Mouse (Mus musculus): ENCODE data around the gene Agpat2. TPM values are rescaled to one million over a fixed set of nuclear protein-coding genes. Genes with fewer than 3 reads are reported as not detected.

The Agpat2 gene
- polyA plus RNA-seq, 1 experiment from 2014 or later = 40.1 TPM

DNA sequence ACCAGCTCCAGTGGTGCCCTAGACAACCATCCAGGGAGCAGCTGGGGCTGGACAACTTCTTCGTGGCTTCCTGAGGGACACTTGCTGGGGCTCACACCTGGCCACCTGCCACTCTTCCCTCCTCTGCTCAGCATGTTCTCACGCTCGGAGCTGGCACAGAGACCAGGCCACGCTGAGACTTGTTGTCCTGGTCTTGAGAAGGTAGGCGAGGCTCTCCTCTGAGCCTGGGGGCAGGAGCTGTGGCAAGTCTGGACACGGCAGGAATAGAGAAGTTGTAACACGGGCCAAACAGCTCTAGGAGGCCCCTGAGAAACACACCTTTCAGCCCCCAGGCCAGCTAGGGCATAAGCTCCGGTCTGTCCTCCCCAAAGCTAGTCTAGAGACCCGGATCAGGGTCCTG lies 50.3 kb downstream of the Agpat2 start:
- WGBS = 73% methylated on average over 9 of the region's 9 CpGs
- Histone ChIP-seq H3K27ac (ENCODE audit: low read depth, low read length) (no peak overlapping the region), H3K9me3 (ENCODE audit: control insufficient read depth, low read length) (no peaks in the 10 kb centered on the region), H3K4me2 (no peak overlapping the region), H3K9ac (ENCODE audit: low read depth, low read length) (no peak overlapping the region), H3K36me3 (ENCODE audit: control insufficient read depth, insufficient read depth, low read length) (no peaks in the 10 kb centered on the region), H3K27me3 (replicated peaks; ENCODE audit: control insufficient read depth, insufficient read depth, low read length) (no peaks in the 10 kb centered on the region), H3K4me3 (ENCODE audit: low read depth, low read length) (no peak overlapping the region), H3K4me1 (replicated peaks; ENCODE audit: control insufficient read depth, insufficient read depth, low read length) (peaks cover 20% of the 10 kb centered on the region)
- DNase-seq (ENCODE audit: low spot score) (no peak), ATAC-seq (replicated peaks; ENCODE audit: low FRiP score) (no peak)

DNA sequence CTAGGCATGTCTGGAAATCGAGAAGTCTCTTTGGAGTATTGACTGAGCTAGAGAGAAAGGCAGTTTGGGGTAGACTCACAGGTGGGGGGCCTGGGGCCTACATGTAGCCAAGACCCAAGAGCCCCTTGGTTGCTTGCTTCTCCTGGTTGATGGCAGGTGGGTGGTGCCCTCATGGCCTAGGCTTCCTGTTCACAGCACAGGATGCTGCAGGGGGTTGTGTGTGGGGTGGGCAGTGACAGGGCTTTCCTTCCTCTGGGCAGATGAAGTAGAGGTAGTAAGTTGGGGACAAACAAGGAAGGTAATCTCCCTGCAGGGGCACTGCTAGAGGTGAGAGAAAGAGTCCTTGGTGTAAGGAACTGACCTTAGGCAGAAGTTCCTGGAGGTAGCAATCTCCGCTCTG lies 52.2 kb downstream of the Agpat2 start:
- Histone ChIP-seq H3K4me1 (replicated peaks; ENCODE audit: control insufficient read depth, insufficient read depth, low read length) (peaks cover 20% of the 10 kb centered on the region), H3K4me3 (ENCODE audit: low read depth, low read length) (no peak overlapping the region), H3K36me3 (ENCODE audit: control insufficient read depth, insufficient read depth, low read length) (no peaks in the 10 kb centered on the region), H3K27me3 (replicated peaks; ENCODE audit: control insufficient read depth, insufficient read depth, low read length) (no peaks in the 10 kb centered on the region), H3K27ac (ENCODE audit: low read depth, low read length) (no peak overlapping the region), H3K9me3 (ENCODE audit: control insufficient read depth, low read length) (no peaks in the 10 kb centered on the region), H3K4me2 (no peak overlapping the region), H3K9ac (ENCODE audit: low read depth, low read length) (no peak overlapping the region)
- ATAC-seq (replicated peaks; ENCODE audit: low FRiP score) (no peak), DNase-seq (ENCODE audit: low spot score) (no peak)
- WGBS = 81% methylated on average over 2 of the region's 2 CpGs

DNA sequence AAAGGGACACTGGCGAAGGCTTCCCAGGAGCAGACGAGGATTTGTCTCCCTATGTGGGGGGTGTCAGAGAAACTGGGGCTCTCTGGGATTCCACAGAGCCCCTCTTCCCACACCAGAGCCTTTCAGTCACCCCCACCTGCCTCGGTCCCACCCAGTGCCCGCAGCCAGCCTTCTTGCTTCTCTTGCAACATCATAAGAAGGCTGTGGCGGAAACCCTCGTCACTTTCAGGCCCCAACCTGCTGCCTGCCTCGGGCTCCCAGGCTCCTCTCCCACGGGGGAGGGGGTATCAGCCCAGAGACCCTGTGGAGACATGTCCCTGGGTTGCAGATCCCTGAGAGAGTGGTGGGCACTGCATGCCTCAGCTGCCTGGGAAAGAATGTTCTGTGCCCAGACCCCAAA lies 52.8 kb downstream of the Agpat2 start:
- H3K9me3 ChIP-seq (ENCODE audit: control insufficient read depth, low read length) = no peaks in the 10 kb centered on the region
- WGBS = 60% methylated on average over 8 of the region's 8 CpGs
- peaks cover 16% of the 10 kb centered on the region for H3K4me1 ChIP-seq (replicated peaks; ENCODE audit: control insufficient read depth, insufficient read depth, low read length)
- no peaks in the 10 kb centered on the region for H3K27me3 ChIP-seq (replicated peaks; ENCODE audit: control insufficient read depth, insufficient read depth, low read length)
- H3K36me3 ChIP-seq (ENCODE audit: control insufficient read depth, insufficient read depth, low read length) = no peaks in the 10 kb centered on the region
- ATAC-seq (replicated peaks; ENCODE audit: low FRiP score) = no peak
- no peak overlapping the region for H3K9ac ChIP-seq (ENCODE audit: low read depth, low read length)
- no peak overlapping the region for H3K4me3 ChIP-seq (ENCODE audit: low read depth, low read length)
- no peak overlapping the region for H3K4me2 ChIP-seq
- DNase-seq (ENCODE audit: low spot score) = no peak
- H3K27ac ChIP-seq (ENCODE audit: low read depth, low read length) = no peak overlapping the region

DNA sequence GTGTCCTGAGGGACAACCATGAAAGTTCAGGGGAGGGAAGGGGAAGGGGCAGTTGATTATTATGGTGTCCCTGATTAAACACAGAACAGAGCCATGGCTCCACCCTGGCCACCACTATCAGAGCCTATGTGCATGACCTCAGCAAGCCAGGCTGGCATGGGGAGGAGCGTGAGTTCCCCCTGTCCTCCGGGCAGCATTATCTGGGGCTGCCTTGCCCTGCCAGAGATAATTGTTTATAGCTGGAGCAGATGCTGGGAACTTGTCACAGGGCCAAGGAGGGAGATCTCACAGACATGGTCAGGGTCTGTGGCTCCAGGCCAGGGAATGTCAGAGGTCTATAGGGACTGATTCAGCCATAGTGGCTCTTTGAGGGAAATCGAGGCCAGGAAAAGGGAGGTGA lies 53.4 kb downstream of the Agpat2 start:
- Histone ChIP-seq H3K4me3 (ENCODE audit: low read depth, low read length) (no peak overlapping the region), H3K4me2 (no peak overlapping the region), H3K4me1 (replicated peaks; ENCODE audit: control insufficient read depth, insufficient read depth, low read length) (peaks cover 12% of the 10 kb centered on the region), H3K27ac (ENCODE audit: low read depth, low read length) (no peak overlapping the region), H3K9me3 (ENCODE audit: control insufficient read depth, low read length) (no peaks in the 10 kb centered on the region), H3K36me3 (ENCODE audit: control insufficient read depth, insufficient read depth, low read length) (no peaks in the 10 kb centered on the region), H3K27me3 (replicated peaks; ENCODE audit: control insufficient read depth, insufficient read depth, low read length) (no peaks in the 10 kb centered on the region), H3K9ac (ENCODE audit: low read depth, low read length) (no peak overlapping the region)
- no peak for DNase-seq (ENCODE audit: low spot score)
- ATAC-seq (replicated peaks; ENCODE audit: low FRiP score) = no peak
- WGBS = 56% methylated on average over 3 of the region's 3 CpGs

DNA sequence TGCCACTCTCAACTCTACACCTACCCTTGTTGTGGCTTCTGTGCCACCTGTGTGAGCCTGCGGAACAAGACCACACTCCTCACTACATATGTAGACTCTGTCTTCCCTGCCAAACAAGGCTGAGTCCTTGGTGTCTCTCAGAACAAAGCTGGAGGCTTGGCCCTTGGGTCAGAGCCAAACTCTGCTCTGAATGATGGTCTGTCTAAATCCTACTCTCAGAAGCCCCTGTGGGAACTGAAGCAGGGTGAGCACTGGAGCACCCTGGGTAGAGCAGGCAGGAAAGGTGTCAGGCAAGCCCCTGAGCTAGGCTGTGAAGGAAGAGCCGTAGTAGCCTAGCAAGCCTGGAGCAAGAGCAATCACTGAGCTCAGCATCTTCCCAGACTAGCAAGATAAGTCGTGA lies 54.0 kb downstream of the Agpat2 start:
- H3K36me3 ChIP-seq (ENCODE audit: control insufficient read depth, insufficient read depth, low read length) = no peaks in the 10 kb centered on the region
- peaks cover 12% of the 10 kb centered on the region for H3K4me1 ChIP-seq (replicated peaks; ENCODE audit: control insufficient read depth, insufficient read depth, low read length)
- H3K27ac ChIP-seq (ENCODE audit: low read depth, low read length) = no peak overlapping the region
- no peak for ATAC-seq (replicated peaks; ENCODE audit: low FRiP score)
- H3K4me3 ChIP-seq (ENCODE audit: low read depth, low read length) = no peak overlapping the region
- H3K27me3 ChIP-seq (replicated peaks; ENCODE audit: control insufficient read depth, insufficient read depth, low read length) = no peaks in the 10 kb centered on the region
- no peaks in the 10 kb centered on the region for H3K9me3 ChIP-seq (ENCODE audit: control insufficient read depth, low read length)
- no peak for DNase-seq (ENCODE audit: low spot score)
- WGBS = 53% methylated on average over 3 of the region's 3 CpGs
- H3K9ac ChIP-seq (ENCODE audit: low read depth, low read length) = no peak overlapping the region
- no peak overlapping the region for H3K4me2 ChIP-seq

DNA sequence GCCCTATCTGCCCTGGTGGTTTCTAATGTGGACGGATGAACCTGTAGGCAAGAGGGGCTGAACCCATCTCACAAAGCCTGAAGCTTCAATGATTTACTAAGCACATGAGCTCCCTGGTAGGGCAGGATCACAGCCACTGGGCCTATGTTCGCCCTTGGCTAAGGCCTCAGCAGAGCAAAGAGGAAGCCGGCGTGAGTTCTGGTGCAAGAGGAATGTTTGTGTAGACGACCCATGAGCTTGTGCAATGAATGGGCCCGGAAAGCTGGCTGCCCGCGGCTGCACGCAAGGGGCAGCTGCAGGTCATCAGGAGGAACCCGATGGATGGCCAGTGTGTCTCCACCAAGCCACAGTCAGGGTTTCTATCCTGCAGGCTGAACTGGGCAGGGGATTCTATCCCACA lies 54.4 kb downstream of the Agpat2 start:
- no peaks in the 10 kb centered on the region for H3K27me3 ChIP-seq (replicated peaks; ENCODE audit: control insufficient read depth, insufficient read depth, low read length)
- no peak for DNase-seq (ENCODE audit: low spot score)
- H3K4me1 ChIP-seq (replicated peaks; ENCODE audit: control insufficient read depth, insufficient read depth, low read length) = peaks cover 12% of the 10 kb centered on the region
- H3K9me3 ChIP-seq (ENCODE audit: control insufficient read depth, low read length) = no peaks in the 10 kb centered on the region
- H3K4me2 ChIP-seq = no peak overlapping the region
- 54% methylated on average over 10 of the region's 10 CpGs for WGBS
- no peaks in the 10 kb centered on the region for H3K36me3 ChIP-seq (ENCODE audit: control insufficient read depth, insufficient read depth, low read length)
- H3K27ac ChIP-seq (ENCODE audit: low read depth, low read length) = no peak overlapping the region
- H3K9ac ChIP-seq (ENCODE audit: low read depth, low read length) = no peak overlapping the region
- no peak overlapping the region for H3K4me3 ChIP-seq (ENCODE audit: low read depth, low read length)
- no peak for ATAC-seq (replicated peaks; ENCODE audit: low FRiP score)

DNA sequence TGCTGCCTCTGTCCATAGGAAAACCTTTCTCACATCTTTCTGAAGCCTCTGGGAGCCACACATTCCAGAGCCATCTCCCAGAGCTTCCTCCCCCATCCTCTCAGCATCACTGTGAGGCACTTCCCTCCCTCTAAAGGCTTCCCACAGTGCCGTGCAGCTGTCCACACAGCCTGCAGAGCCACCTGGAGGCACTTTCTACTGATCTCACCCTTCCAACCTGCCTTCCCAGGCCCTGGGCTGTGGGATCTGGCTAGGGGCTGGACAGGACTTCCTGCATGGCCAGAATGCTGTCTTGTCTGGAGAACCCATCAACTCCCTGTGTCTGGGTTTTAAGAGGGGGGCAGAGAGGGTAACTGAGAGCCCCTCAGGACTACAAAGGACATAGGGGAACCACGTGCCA lies 56.7 kb downstream of the Agpat2 start:
- Histone ChIP-seq H3K4me2 (no peak overlapping the region), H3K9ac (ENCODE audit: low read depth, low read length) (no peak overlapping the region), H3K36me3 (ENCODE audit: control insufficient read depth, insufficient read depth, low read length) (no peaks in the 10 kb centered on the region), H3K27me3 (replicated peaks; ENCODE audit: control insufficient read depth, insufficient read depth, low read length) (no peaks in the 10 kb centered on the region), H3K4me3 (ENCODE audit: low read depth, low read length) (no peak overlapping the region), H3K27ac (ENCODE audit: low read depth, low read length) (no peak overlapping the region), H3K9me3 (ENCODE audit: control insufficient read depth, low read length) (no peaks in the 10 kb centered on the region), H3K4me1 (replicated peaks; ENCODE audit: control insufficient read depth, insufficient read depth, low read length) (peaks cover 12% of the 10 kb centered on the region)
- 40% methylated on average over 2 of the region's 2 CpGs for WGBS
- no peak for DNase-seq (ENCODE audit: low spot score)
- no peak for ATAC-seq (replicated peaks; ENCODE audit: low FRiP score)

DNA sequence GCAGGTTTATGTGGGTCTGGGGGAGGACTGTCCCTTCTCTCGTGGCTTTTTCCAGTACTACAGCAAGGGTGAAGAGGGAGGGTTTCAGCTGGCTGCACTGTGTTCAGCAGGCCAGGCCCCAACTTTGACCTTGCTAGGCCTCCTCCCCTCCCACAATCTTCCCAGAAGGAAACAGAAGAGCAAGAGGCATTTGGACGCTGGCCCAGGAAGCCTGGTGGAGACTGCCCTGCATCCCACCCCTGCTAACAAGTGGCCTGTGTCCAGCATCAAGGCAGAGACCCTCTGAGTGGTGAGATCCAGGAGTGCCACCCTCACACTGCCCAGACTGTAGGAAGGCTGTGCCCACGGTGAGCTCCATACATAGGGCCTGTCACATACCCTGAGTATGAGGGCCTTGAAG lies 60.0 kb downstream of the Agpat2 start:
- Histone ChIP-seq H3K4me3 (ENCODE audit: low read depth, low read length) (no peak overlapping the region), H3K4me1 (replicated peaks; ENCODE audit: control insufficient read depth, insufficient read depth, low read length) (no peaks in the 10 kb centered on the region)

DNA sequence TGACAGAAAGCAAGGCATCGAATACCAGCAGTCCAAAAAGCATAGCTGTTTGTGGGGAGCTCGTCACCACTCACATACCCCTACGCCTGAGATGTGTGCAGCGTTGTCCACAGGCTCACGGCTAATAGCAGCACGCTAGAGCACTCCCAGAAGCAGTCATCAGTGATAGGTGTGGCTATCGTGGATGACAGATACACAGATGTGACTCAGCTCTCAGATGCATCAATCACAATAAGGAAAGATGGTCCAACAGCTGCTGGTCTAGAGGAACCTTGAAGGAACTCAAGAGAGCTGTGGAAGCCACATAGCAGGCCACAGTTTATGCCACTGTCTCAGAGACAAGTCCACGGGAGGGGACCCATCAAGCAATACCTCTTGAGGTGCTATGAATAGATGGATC lies 60.4 kb downstream of the Agpat2 start:
- Histone ChIP-seq H3K27ac (ENCODE audit: low read depth, low read length) (no peak overlapping the region), H3K4me2 (no peak overlapping the region), H3K9me3 (ENCODE audit: control insufficient read depth, low read length) (no peaks in the 10 kb centered on the region), H3K36me3 (ENCODE audit: control insufficient read depth, insufficient read depth, low read length) (no peaks in the 10 kb centered on the region), H3K9ac (ENCODE audit: low read depth, low read length) (no peak overlapping the region), H3K4me1 (replicated peaks; ENCODE audit: control insufficient read depth, insufficient read depth, low read length) (no peaks in the 10 kb centered on the region), H3K4me3 (ENCODE audit: low read depth, low read length) (no peak overlapping the region), H3K27me3 (replicated peaks; ENCODE audit: control insufficient read depth, insufficient read depth, low read length) (no peaks in the 10 kb centered on the region)
- 75% methylated on average over 8 of the region's 8 CpGs for WGBS
- no peak for DNase-seq (ENCODE audit: low spot score)
- no peak for ATAC-seq (replicated peaks; ENCODE audit: low FRiP score)

More for the DNA sequence above, 60.0 kb downstream of the Agpat2 start:
- WGBS = 54% methylated on average over 3 of the region's 3 CpGs
- Histone ChIP-seq H3K9ac (ENCODE audit: low read depth, low read length) (no peak overlapping the region), H3K36me3 (ENCODE audit: control insufficient read depth, insufficient read depth, low read length) (no peaks in the 10 kb centered on the region), H3K27ac (ENCODE audit: low read depth, low read length) (no peak overlapping the region), H3K27me3 (replicated peaks; ENCODE audit: control insufficient read depth, insufficient read depth, low read length) (no peaks in the 10 kb centered on the region), H3K9me3 (ENCODE audit: control insufficient read depth, low read length) (no peaks in the 10 kb centered on the region), H3K4me2 (no peak overlapping the region)
- ATAC-seq (replicated peaks; ENCODE audit: low FRiP score) = no peak
- DNase-seq (ENCODE audit: low spot score) = no peak
